Mouse (Mus musculus): ENCODE results near the gene Foxo3.

Gene Foxo3

DNA sequence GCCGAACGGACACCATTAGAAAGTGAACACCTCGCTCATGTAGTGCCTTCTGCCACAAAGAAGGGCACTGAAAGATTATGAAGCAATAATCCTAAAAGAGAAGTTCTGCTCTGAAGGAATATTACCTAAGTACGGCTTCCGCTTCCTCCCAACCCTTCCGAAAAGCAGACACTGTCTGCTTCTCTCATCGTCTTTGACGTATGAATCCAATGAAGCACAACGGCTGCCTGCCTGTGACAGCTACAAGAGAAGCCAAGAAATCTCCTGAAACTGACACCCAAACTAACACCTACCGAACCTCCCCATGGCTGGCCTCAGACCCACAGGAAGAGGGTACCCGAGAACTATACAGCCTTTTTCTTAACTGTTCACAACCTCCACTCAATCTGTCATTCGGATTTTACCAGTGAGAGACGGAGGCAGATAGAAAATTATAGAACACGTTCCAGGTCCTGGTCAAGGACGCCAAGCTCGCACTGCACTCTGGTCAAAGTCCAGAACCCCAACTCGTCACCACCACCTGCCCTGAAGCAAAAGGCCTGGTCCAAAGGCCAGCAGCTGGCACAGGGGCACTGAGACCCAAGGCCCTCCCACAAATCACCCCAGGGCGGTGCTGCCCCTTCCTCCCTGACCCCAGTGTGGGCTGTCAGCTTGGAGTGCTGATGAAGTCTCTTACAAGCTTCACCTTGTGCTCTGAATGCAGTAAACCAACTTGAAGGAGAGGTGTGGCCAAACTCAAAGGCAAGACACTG is 51.2 kb downstream of the Foxo3 start:
- DNase-seq (ENCODE audit: low spot score in 2 of 2), result no peak

DNA sequence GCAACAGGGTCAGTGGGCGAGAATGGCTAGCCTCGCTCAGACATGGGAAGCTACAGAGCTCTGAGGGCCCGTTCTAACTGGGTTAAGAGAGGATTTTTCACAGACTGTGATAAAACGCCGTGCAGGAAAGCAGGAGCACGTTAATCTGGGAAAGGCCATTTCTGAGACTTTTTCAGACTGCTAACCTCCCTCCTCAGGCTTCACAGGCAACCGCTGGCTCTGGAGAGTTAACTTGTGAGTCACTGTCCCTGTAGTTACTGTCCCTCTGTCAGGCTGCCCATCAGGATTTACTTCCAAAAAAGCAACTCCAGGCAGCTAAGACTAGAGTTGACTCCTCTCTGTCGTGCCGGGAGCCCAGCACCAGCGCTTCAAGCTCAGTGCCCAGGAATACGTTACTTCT is 54.6 kb downstream of the Foxo3 start:
- DNase-seq (ENCODE audit: low spot score in 2 of 2), result no peak

DNA sequence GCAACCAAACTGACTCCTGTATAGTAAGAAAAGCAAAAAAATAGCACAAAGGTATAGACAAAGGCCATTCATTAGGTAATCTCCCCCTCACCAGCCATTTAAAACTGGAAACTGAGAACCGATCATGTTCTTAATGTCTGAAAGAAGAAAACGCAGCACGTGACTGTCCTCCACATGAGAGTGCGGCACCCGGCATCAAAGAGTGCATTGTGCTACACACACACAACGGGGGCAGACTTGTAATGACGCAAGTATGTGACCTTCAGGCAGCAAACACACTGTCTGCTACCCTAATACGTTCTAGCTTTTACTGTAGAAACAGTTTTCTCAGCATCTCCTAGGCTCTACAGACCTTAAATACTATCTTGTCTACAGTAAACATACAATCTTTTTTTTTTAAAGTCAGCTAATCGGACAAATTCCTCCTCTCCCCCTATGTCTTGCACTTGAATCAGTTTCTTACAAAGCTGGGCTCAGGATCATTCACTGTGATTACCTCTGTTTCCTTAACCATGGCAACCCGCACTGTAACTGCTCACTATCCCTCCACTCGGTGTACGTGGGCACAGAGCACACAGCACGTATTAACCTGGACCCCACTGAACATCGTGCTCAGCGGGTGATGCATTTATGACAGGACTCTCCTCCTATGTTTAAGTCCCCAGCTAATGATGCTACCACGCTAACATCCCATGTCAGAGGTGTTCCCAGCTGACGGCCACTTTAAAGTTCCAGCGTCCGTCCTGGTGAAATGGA is 55.2 kb downstream of the Foxo3 start:
- no peak for DNase-seq (ENCODE audit: low spot score in 2 of 2)

DNA sequence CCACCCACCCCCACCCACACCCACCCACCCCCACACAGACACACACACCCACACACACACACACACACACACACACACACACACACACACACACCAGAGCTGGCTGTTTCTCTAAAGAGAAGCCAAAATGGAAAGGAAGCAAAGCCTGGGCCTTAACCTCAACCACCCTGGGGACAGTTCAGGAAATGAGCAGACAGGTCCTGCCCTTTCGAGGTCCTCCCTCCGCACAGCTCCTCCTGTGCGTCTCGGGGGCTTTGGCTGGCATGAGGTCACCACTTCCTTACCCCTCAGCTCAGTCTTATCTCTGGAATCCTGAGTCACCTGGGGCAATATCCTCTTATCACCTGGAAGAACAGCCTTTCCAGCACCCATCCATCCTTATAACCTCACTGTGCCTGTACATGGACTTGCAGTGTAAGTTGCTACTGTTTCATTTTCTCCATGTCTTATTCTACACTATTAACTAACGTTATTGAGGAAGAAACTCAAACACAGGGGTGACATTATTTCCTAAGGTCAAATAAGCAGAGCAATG is 56.1 kb downstream of the Foxo3 start:
- DNase-seq (ENCODE audit: low spot score in 2 of 2), result peak; percentile 41 to 58

DNA sequence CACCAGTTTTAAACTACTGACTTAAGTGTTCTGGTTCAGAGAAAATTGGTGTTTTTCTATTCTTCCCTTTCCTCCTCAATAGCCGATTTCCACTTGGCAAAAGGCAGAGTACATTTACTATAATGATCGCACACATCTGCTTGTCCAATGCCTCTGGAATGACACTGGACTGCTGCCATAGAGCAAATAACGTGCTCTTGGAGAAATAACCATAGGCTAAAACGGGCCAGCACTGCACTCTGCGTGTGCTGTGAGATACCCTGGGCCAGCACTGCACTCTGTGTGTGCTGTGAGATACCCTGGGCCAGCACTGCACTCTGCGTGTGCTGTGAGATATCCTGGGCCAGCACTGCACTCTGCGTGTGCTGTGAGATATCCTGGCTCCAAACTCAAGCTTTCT is 65.1 kb downstream of the Foxo3 start:
- DNase-seq (ENCODE audit: low spot score in 2 of 2), result no peak

DNA sequence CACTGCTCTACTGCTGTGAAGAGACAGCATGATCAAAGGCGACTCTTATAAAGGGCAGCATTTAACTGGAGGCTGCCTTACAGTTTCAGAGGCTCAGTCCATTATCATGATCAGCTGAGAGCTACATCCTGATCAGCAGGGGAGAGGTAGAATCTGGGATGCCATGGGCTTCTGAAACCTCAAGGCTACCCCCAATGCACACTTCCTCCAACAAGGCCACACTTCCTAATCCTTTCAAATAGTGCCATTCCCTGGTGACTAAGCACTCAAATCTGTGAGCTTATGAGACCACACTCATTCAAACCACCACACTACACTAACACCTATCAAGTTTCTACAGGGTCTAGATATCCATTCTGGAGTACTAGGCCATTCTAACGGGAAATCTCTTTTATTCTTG is 65.9 kb downstream of the Foxo3 start:
- DNase-seq (ENCODE audit: low spot score in 2 of 2), result no peak

DNA sequence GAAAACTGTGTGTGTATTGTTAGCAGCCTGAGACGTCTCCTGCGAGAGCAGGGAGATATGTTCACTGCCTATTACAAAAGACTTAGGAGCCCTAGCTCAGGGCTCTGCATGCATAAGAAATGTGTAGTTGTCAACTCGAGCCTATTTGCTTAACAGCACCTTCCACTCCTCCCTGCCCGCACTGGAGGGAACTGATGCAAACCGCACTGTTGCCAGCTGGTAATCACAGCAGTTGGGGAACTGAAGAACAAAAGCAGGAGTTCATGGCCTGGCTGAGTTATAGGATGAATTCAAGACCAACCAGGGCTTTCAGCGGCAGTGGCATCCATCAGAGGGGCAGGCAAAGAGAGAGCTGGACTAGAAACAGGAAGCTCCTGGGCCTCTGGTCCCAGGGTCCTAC is 66.7 kb downstream of the Foxo3 start:
- no peak for DNase-seq (ENCODE audit: low spot score in 2 of 2)

DNA sequence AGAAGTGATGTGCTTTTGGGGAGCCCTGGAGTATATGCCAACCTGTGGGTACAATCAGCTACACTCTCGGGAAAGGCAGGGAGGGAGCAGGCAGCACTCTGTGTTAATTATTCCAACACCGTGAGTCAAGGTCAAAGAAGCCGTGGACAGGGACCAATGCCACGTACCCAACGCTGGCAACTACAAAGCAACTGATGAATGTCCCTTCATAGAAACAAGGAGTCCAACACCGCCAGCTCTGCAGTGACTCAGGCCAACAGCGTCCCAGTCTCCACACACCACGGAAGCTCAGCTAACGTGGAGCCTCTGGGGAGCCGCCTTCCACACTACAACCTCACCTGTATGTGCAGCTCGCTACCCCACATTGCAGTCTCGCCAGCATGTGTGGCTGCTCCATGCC is 68.9 kb downstream of the Foxo3 start:
- DNase-seq (ENCODE audit: low spot score in 2 of 2), result no peak

DNA sequence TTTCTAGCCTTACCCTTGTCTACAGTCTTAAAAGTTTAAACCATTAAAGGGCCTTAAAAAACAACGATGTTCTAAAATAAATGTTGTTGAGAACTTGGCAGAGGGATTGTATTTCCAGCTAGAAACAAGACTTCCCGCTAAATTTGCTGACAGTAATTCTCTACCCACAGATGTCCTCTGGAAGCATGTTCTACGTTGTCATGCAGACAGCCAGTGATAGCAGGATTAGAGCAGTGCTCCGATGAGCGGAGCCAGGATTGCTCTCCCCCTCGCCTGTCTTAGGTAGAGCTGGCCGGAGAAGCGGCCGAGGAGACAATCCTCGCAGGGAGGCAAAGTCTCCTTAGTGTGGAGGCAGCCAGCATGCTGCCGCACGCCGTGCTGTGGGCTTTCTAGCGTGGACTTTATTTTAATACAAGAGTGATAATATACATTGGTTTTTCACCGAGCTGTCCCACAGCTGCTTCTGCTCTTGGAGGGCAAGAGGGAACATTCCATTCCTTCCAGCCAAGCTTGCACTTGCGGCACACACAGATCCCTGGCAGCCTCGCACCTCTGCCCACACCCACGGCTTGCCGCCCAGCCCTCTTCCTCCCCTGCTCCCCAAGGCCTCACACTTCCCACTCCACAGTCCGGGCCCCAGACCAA is 71.7 kb downstream of the Foxo3 start:
- no peak for DNase-seq (ENCODE audit: low spot score in 2 of 2)

DNA sequence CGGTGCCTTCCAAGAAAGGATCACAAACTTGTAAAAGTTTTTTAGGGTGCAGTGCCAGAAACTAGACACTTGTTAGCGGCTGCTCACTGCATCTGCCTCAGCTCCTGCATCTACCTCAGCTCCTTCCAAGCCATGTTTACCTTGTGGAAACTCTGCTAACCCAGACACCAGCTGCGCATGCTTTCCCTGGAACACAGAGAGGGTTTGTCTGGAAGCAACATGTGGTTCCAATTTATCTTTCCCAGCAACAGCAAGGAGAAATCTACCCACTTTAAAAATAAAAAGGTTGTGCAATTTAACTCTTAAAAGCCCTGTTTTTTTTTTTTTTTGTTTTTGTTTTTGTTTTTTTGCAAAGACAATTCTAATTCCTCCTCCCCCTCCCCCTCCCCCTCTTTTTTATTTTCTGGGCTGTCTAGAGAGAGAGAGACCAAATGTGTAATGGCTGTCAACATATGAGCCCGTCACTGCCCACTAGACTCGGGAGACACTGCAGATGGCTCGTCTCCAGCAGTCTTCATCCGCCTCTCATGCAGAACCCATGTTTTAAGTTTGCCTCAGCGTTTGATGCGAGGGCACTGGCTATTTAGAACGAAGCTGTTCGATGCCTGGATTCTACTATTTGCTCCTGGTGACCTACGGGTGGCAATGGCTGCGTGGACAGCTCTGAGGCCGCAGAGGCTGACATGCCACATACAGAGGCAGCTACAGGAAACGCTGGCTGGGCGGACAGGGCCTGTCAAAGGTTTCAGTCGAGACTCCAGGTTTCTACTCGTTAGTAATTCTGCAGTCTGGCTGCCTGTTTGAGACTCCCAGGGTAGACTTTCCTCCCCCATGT is 73.0 kb downstream of the Foxo3 start:
- no peak for DNase-seq (ENCODE audit: low spot score in 2 of 2)

DNA sequence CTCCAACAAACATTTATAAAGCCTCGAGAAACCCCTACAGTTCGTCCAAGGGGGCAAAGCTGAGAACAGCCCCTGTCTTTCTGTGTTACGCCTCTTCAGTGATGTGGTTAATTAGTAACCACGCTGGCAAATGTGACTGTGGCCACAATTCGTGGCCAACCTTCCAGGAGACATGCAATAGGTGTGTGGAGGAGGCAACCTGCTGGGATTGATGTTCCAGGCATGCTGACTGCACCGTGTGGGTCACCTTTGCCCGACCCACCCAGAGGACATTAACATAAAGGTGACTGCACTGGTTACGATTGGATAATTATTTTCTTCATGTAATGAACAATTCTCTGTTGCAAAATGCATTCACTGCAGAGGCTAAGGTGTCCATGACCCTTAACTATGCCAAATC is 74.0 kb downstream of the Foxo3 start:
- DNase-seq (ENCODE audit: low spot score in 2 of 2), result no peak

DNA sequence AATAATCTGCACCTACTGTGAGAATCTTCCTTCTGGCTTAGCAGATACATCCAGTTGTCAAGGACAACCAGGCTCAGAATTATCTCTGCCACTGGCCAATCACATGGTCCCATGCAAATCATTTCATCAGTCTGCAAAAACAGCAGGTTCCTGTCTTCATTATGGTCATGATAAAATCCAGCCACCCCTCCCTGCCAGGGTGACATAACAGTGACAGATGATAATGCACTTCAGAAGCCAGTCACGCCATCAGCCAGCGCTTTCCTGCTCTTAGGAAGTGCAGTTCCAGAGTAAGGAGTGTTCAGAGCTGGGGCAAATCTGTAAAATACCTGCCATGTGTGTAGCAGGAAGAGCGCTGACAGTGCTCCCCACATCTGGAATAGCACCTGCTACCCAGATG is 77.1 kb downstream of the Foxo3 start:
- no peak for DNase-seq (ENCODE audit: low spot score in 2 of 2)

DNA sequence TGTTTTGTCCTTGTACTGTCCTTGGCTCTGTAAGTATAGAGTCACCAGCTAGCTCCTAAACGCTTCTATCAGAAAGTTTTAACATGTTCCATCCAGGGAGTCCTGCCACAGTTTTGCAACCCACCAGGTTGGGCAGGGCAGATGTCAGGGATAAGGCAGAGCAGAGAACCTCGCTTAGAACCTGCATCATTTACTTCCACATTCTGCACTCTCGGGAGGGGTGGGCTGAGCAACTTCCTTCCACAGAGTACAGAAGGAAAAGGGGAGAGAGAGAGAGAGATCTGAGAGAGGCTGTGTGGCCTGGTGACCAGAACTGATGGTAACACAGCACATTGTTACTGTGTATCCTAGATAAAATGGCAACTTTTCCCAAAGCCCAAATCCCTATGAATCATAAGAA is 77.9 kb downstream of the Foxo3 start:
- no peak for DNase-seq (ENCODE audit: low spot score in 2 of 2)

DNA sequence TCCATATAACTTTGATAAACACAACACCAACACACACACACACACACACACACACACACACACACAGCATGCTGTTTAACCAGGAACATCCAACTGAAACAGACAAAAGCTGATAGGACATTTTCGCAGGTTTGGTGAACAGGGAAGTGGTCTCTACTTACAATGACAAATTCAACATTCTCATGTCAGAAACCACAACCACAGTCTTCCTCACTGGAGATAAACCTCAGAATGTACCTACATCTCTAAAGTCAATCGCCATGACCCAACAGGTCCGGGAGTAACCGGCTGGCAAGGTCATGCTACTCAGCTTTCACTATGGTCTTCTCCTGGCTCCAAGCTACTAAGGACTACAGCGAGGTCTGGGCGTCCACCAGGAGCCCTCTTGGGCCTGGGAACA is 81.8 kb downstream of the Foxo3 start:
- no peak for DNase-seq (ENCODE audit: low spot score in 2 of 2)

DNA sequence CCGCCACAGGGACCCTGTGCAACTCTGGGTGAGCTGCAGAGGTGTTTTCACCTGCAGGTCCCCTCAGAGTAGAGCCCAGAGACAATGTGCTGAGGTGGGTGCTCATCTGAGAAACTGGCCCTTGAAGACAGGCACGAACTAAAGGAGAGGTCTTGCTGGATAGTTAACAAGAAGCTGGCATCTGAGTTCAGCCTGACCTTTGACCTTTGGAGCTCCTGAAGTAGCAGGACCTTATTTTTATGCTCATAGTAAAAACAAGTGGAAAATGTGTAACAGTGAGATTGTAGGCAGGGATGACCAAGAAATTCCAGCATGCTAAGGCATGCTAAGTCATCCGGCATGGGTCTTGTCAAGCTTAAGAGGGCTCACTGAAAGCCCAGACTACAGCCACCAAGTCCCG is 82.6 kb downstream of the Foxo3 start:
- DNase-seq (ENCODE audit: low spot score in 2 of 2), result no peak

DNA sequence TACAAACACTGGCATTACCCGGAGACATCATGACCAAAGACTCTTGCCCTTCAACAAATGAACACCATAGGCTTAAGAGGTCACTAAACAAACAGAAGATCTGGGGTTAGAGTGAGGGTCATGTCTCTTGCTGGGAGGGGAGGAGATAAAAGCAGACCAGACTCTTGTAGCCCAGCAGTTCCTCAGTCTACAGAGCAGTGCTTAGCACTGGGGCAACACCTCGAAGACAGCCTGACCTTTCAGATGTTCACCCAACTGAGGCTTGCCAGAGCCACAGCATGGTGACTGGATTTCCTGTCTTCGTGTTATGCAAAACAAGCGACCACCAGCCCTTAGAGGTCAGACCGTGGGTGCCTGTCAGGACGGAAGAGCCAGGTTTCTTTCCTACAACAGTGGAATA is 83.6 kb downstream of the Foxo3 start:
- peak; percentile 34 to 47 for DNase-seq (ENCODE audit: low spot score in 2 of 2)

DNA sequence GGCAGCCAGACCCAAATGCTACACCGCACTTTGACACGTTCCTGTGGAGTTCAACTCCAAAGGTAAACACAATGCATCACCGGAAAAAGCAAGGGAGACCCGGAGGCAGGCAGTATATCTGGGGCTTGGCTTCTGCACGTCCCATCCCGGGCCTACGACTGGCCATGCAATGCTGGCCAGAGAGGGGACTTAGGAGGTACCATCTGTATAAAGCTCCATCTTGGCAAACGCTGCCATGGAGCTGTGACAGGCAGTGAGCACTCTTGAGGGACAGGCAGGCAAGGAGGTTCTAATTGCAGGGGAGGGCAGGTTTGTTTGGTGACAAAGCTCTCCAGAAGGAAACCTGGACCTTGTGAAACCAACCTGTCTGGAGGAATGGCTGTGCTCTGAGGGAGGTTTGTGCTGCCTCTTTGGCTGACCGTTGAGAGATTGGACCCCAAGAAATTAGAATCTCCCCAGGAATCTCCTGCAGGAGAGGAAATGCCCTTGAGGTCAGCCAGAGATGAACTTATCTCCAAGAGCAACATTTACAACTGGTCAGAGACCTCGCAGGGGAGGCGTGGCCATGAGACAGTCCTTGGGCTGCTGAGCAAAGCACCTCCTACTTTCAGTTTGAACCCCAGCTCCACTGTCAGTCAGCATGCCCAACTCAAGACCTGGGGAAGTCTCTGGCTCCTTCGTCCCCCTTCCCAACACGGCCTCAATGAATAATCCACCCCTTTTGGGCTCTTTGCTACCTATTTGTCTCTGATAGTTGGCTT is 86.7 kb downstream of the Foxo3 start:
- DNase-seq (ENCODE audit: low spot score in 2 of 2), result no peak

DNA sequence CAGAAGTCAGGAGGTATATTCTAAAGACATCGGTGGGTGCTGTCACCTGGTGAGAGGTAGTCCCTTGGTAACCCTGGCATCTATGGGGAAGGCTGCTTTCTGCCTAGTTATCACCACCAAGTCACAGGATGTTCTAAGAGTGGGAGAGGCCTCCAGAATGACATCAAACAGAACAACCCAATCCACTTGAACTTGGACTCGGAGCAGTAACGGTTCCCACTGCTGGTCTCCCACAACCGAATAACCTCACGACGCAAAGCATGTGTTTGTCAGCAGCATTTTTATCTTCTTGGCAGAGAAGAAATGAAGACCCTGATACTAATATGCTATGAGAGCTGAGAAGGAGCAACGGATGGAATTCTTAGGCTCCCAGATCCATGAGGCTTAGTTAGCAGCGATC is 87.5 kb downstream of the Foxo3 start:
- no peak for DNase-seq (ENCODE audit: low spot score in 2 of 2)

DNA sequence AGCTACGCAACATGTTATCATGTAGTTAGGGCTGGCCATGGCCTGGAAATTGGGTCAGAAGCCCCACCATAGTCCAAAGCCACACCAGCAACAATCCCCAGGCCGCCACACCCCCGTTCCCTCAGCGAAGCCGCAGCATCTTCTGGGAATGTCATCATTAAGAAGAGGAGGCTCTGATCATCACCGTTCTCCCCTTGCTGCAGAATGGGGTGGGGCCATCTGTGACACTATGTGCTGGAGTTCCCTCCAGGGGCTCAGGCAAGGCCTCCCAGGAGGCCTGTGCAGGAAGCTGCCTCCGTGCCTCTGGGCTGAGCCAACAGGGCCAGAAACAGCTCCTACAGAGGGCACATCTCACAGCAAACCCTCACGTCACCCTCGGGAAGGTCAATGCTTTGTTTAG is 88.5 kb downstream of the Foxo3 start:
- no peak for DNase-seq (ENCODE audit: low spot score in 2 of 2)

DNA sequence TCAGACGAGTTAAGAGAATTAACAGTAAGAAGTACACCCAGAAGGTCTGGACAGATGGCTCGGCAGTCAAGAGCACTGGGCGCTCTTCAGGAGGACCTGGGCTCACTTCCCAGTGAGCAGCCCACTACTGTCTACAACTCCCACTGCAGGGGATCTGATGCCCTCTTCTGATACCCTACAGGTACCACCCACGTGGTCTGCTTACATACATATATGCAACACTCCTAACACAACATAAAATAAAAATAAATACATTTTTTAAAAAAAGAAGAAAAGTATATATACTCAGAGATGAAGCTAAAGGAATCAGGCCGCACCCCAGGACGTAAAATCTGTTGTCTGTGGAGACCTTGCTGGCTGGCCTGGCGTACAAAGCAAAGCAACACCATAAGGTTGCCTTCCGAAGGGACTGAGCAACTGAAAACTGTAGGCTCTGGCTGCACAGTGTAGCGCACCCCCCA is 89.6 kb downstream of the Foxo3 start:
- no peak for DNase-seq (ENCODE audit: low spot score in 2 of 2)

DNA sequence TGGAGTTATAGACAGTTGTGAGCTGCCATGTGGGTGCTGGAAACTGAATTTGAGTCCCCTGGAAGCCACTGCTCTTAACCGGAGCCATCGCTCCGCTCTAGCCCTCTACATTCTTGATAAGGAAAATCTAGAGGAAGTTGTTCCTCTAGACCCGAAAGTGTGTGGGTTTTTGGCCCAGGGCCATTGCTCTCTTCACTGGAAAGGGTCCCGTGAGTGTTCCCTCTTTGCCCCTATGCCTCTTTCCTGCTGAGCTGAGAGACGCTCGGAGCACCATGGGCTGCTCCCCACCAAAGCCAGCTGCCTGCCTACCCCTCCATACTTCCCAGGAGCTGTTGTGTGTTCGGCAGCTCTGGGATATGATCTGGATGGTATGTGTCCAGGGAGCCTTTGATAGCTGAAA is 96.2 kb downstream of the Foxo3 start:
- no peak for DNase-seq (ENCODE audit: low spot score in 2 of 2)
